Mouse (Mus musculus) intestine, embryonic 15.5 days (tissue): ENCODE measurements around the gene Ptpn7. TPM values are rescaled to one million over a fixed set of nuclear protein-coding genes. Genes with fewer than 3 reads are reported as not detected.
"Not testable (repeated sequence)": the region's sequence is repeated elsewhere in the genome, so short reads cannot be mapped to it uniquely, and the experiment has no call there.

Experiments
- ATAC-seq: fragments of 200-750 bp; cut with Nextera tagmentation; 2 replicates; pipeline ENCODE4 v1.8.0; 2017; ENCODE audit warnings: moderate TSS enrichment, moderate library complexity
- H3K27ac ChIP-seq: fragments of 300-500 bp; sonication (generic); 2 replicates; pipeline ENCODE4 v1.5.1; 2015; ENCODE audit warnings: mild to moderate bottlenecking, inconsistent platforms
- H3K27me3 ChIP-seq: fragments of 300-500 bp; sonication (generic); replicated peaks from 2 replicates; pipeline ENCODE4 v1.6.1; 2015; ENCODE audit warnings: inconsistent platforms
- H3K36me3 ChIP-seq: fragments of 300-500 bp; sonication (generic); 2 replicates; pipeline ENCODE4 v1.6.1; 2015; ENCODE audit warnings: inconsistent platforms
- H3K4me1 ChIP-seq: fragments of 300-500 bp; sonication (generic); replicated peaks from 2 replicates; pipeline ENCODE4 v1.6.1; 2015; ENCODE audit warnings: inconsistent platforms
- H3K4me2 ChIP-seq: fragments of 300-500 bp; sonication (generic); replicated peaks from 2 replicates; pipeline ENCODE4 v1.6.1; 2015; ENCODE audit warnings: mild to moderate bottlenecking, inconsistent platforms
- H3K4me3 ChIP-seq: fragments of 300-500 bp; sonication (generic); replicated peaks from 2 replicates; pipeline ENCODE4 v1.5.1; 2015; ENCODE audit warnings: inconsistent platforms
- H3K9ac ChIP-seq: fragments of 300-500 bp; sonication (generic); 2 replicates; pipeline ENCODE4 v1.6.1; 2015; ENCODE audit warnings: inconsistent platforms
- H3K9me3 ChIP-seq: fragments of 300-500 bp; sonication (generic); 2 replicates; pipeline ENCODE4 v1.6.1; 2016; ENCODE audit warnings: inconsistent platforms
- WGBS: fragments of 180-500 bp; shearing (Covaris S2); methylation state at CpG from one replicate; pipeline ENCODE4 v1.1.7; 2015; 5-methylcytosine and 5-hydroxymethylcytosine counted together
- polyA plus RNA-seq: library from polyadenylated mRNA; unstranded; fragments of >200 nt; fragmentation: Nextera tagmentation; extraction: Ambion mirVana; gene quantifications from 2 replicates; pipeline ENCODE4 v1.2.1, GENCODE M21; 2015

Gene Ptpn7
- polyA plus RNA-seq, 1 experiment from 2014 or later: 2.0 TPM

DNA sequence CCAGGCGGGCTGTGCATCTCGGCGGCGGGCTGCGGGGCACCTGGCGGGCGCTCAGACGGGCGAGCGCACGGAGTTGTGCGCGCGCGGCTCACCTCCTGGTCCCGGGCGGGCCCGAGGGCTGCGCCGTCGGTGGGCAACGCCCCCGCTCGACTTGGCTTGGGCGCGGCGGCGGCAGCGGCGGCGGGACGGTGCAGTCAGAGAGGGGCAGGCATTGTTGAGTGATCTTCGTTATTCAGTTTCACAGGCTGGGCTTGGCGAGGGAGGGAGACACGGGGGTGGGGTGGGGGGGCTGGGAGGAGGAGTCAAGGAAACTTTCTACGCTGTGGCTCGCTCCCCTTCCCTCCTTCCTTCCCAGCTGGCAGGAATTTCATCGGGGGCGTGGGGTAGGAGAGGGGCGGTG, 27.4 kb upstream of the Ptpn7 start, which contains the start of gene Lgr6:
Gene Lgr6 (minus strand): TSS at position 153 of the 400 bp plus-strand sequence.
- Histone ChIP-seq H3K27me3 (peaks cover 29% of the 10 kb centered on the region), H3K4me2 (peak within 1 kb of the TSS; percentile 90), H3K4me1 (peaks cover 7% of the 10 kb centered on the region), H3K9ac (peak within 1 kb of the TSS; percentile 28; the same call in 1 of the 2 replicates), H3K27ac (no peak within 1 kb of the TSS), H3K36me3 (no peaks in the 10 kb centered on the region), H3K4me3 (peak within 1 kb of the TSS; percentile 41), H3K9me3 (no peaks in the 10 kb centered on the region)
- ATAC-seq: peak; percentile 40
- WGBS: 2% methylated on average over 32 of the region's 40 CpGs

DNA sequence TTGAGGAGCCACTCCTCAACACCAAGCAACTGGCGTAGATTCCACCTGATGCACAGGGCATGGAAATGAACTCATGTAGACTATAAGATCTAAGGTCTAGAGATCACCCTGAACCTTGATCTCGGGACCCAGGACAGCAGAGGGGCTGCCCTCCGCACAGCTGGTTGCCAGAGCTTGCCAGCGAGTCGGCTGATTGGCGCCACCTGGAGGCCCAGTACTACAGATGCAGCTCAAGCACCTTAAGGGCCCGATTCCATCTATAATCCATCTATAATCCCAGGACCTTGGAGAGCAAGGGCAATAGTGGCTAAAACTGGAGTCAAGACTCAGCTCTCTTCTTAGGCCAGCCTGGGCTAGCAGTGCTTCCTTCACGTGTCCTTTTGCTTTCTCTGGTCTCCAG, 26.5 kb upstream of the Ptpn7 start:
- H3K4me1 ChIP-seq: peaks cover 7% of the 10 kb centered on the region
- no peak overlapping the region for H3K9ac ChIP-seq
- 4% methylated on average over 8 of the region's 8 CpGs for WGBS
- peak; percentile 38; the same call in 1 of the 2 replicates for ATAC-seq
- H3K4me2 ChIP-seq: peak overlapping the region; percentile 90; the same call in 1 of the 2 replicates
- no peak overlapping the region for H3K27ac ChIP-seq
- no peaks in the 10 kb centered on the region for H3K9me3 ChIP-seq
- no peaks in the 10 kb centered on the region for H3K36me3 ChIP-seq
- H3K27me3 ChIP-seq: peaks cover 29% of the 10 kb centered on the region
- no peak overlapping the region for H3K4me3 ChIP-seq

DNA sequence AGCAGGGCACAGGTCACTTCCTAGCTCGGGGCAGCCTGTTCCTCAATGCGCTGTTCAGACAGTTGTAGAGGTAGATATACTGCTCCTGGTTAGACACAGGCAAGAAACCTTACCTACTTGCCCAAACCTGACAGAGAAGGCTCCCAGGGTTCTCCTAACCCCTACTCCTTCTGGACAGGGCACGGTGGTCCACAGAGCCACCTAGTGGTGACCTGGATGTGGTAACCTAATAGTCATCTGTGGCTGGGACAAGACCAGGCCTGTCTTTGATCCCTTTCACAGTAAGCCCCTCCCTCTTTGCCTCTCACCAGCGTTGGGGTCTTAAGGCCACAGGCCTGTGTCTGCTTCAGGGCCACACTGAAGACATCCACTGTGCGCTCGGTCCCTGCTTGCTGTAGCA, 23.9 kb upstream of the Ptpn7 start:
- no peaks in the 10 kb centered on the region for H3K9me3 ChIP-seq
- ATAC-seq: no peak
- peaks cover 10% of the 10 kb centered on the region for H3K4me1 ChIP-seq

DNA sequence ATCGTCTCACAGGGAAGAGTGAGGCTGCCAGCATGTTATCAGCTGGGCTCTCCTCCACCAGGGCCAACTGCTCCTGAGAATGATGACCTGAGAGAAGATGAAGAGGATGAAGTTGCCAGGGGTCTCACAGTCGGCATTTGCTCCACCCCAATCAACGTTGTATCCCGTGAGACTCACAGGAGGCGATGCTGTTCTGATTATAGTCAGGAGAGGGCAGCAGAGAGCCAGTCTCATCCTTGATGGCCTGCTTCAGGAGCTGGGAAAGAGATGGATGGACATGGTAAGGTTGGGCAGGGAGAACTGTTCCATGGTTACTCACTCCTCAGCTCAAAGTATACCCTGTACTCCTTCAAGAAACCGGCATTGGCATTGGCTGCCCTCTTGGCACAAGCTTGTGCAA, 22.4 kb upstream of the Ptpn7 start:
- ATAC-seq: no peak
- Histone ChIP-seq H3K4me1 (peaks cover 4% of the 10 kb centered on the region), H3K27ac (no peak overlapping the region), H3K36me3 (no peaks in the 10 kb centered on the region), H3K27me3 (peaks cover 6% of the 10 kb centered on the region), H3K9ac (no peak overlapping the region), H3K9me3 (no peaks in the 10 kb centered on the region), H3K4me2 (no peak overlapping the region), H3K4me3 (no peak overlapping the region)
- WGBS: 15% methylated on average over 6 of the region's 6 CpGs

More for the DNA sequence above, 23.9 kb upstream of the Ptpn7 start:
- Histone ChIP-seq H3K4me2 (no peak overlapping the region), H3K27ac (no peak overlapping the region), H3K9ac (no peak overlapping the region), H3K4me3 (no peak overlapping the region), H3K36me3 (no peaks in the 10 kb centered on the region), H3K27me3 (peaks cover 21% of the 10 kb centered on the region)
- WGBS: 46% methylated on average over 6 of the region's 6 CpGs

DNA sequence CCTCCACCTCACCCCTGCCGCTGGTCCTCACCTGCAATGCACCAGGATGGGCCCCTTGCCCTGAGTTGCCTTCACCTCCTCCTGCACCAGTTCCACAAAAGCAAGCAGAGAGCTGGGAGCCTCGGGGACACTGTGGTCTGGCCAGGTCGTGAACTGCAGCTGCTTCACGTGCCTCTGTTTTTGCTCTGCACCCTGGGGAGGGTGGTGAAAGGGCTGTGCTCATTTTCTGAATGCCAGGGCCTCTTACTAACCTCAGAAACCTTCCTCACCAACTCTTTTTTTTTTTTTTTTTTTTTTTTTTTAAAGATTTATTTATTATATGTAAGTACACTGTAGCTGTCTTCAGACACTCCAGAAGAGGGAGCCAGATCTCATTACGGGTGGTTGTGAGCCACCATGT, 21.2 kb upstream of the Ptpn7 start:
- 55% methylated on average over 4 of the region's 5 CpGs for WGBS
- not testable (repeated sequence) for H3K27me3 ChIP-seq, H3K4me2 ChIP-seq, H3K27ac ChIP-seq, H3K9ac ChIP-seq, H3K4me1 ChIP-seq, H3K36me3 ChIP-seq, ATAC-seq, H3K9me3 ChIP-seq, H3K4me3 ChIP-seq

DNA sequence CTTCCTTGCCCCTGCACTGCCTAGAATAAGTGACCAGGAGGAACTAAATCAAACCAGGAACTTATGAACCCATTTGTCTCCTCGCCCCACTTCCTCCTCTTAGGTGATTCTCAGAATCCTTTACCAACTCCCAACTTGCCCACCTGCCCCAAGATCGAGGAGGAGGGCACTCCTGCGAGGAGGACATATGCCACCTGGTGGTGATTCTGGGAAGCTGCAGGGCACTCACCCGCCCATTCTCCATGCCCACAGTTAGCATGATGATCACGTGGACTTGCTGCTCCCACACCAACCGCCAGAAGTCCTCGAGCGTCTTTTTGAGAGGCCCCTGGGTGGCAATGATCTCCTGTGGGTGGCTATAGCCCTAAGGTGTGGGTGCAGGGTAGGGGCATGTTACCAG, 19.8 kb upstream of the Ptpn7 start:
- Histone ChIP-seq H3K27me3 (0 out of 2 replicates have a peak, but pooled peaks cover 3% of the 10 kb centered on the region), H3K4me2 (peak overlapping the region; percentile 20; the same call in 1 of the 2 replicates), H3K4me3 (no peak overlapping the region), H3K9me3 (no peaks in the 10 kb centered on the region), H3K27ac (no peak overlapping the region), H3K4me1 (peaks cover 3% of the 10 kb centered on the region; the same call in 1 of the 2 replicates), H3K9ac (no peak overlapping the region), H3K36me3 (no peaks in the 10 kb centered on the region)
- ATAC-seq: no peak
- WGBS: 9% methylated on average over 8 of the region's 8 CpGs

DNA sequence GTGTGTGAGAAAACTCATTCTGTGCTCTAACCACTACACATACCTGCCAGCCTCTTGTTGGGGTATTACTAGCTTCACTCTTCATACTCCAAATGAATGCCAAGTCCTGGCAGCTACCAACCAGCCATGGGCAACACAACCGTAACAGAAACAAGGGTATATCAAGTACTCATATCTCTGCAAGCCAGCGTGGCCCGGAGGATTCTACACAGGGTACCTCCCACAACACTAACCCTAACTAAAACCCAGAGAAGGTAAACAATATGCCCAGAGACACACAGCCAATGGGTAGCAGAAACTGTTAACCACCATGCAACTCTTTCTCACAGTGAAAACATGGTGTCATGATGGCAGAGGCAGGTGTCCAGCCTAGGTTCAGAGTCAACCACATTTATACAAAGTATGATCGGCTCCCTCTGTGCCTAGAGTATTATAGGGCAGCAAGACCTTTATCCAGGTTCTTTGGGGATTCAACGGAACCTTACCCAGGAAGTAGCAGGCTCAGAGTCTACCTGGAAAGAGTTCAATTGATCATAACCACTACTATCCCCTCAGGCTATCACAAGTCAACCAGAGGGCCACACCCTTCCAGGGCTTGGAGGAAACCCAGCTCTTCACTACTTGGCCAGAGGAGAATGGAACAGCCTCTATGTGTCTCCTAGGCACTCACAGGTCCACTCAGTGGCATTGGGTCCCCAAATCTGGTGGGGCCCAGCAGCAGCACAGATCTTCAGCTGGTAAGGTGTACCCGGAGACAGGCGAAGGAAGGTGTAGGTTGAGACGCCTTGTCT, 7.7 kb upstream of the Ptpn7 start:
- H3K27ac ChIP-seq: no peak overlapping the region
- H3K27me3 ChIP-seq: peaks cover 9% of the 10 kb centered on the region
- H3K4me3 ChIP-seq: no peak overlapping the region
- 93% methylated on average over 8 of the region's 8 CpGs for WGBS
- no peaks in the 10 kb centered on the region for H3K9me3 ChIP-seq
- H3K36me3 ChIP-seq: no peaks in the 10 kb centered on the region
- ATAC-seq: no peak
- 0 out of 2 replicates have a peak, but pooled peaks cover 17% of the 10 kb centered on the region for H3K4me1 ChIP-seq
- no peak overlapping the region for H3K9ac ChIP-seq
- H3K4me2 ChIP-seq: no peak overlapping the region

DNA sequence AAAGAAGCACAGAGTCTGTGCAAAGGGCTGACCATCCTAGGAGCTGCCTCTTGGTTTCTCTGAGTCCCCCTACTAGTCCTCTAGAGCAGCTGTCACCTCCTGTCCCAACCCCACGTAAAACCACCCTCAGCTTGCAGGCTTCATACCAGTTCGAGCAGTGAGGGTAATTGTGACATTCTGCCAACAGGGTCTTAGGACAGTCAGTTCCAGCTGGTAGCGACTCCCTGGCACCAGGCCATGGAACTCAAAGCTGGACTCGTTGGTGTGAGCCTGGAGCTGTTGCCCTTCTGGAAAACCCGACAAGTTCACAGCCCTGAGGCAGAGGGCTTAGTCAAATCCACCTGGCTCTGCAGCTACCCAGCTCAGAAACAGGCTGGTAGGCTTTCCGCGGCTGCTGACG, 6.5 kb upstream of the Ptpn7 start:
- Histone ChIP-seq H3K9me3 (no peaks in the 10 kb centered on the region), H3K4me1 (0 out of 2 replicates have a peak, but pooled peaks cover 20% of the 10 kb centered on the region), H3K27ac (no peak overlapping the region), H3K36me3 (no peaks in the 10 kb centered on the region), H3K4me2 (no peak overlapping the region), H3K4me3 (no peak overlapping the region), H3K9ac (no peak overlapping the region), H3K27me3 (peaks cover 9% of the 10 kb centered on the region)
- WGBS: 60% methylated on average over 8 of the region's 8 CpGs
- no peak for ATAC-seq

DNA sequence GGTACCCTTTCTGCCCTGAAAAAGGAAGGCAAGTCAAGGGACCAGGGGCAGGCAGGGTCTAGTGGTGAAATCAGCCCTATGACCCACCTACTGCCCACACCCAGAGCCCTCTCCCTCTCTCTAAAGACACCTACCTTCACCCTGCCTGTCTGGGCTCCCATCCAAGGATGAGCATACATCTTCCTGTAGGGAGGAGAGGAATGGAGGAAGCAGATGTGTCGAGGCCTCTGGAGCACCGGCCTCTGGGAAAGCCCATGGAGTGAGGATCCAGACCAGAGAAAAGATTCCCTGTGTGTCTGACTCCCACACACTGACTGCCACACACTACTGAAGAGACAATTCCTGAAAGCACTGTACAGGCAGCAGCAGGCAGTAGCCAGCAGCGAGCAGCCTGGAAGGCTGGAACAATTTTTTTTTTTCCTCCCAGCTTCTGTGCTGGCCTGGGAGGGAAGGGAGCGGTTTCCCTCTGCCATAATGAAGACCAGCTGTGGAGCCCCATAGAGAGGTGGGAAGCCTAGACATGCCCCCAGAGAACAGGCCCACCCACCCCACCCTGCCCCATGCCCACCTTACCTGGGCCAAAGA, 6.0 kb upstream of the Ptpn7 start:
- no peak for ATAC-seq
- H3K9ac ChIP-seq: no peak overlapping the region
- H3K4me2 ChIP-seq: no peak overlapping the region
- H3K4me1 ChIP-seq: 0 out of 2 replicates have a peak, but pooled peaks cover 25% of the 10 kb centered on the region
- H3K9me3 ChIP-seq: no peaks in the 10 kb centered on the region
- peaks cover 9% of the 10 kb centered on the region for H3K27me3 ChIP-seq
- WGBS: 41% methylated on average over 4 of the region's 4 CpGs
- no peak overlapping the region for H3K27ac ChIP-seq
- H3K36me3 ChIP-seq: no peaks in the 10 kb centered on the region
- no peak overlapping the region for H3K4me3 ChIP-seq

DNA sequence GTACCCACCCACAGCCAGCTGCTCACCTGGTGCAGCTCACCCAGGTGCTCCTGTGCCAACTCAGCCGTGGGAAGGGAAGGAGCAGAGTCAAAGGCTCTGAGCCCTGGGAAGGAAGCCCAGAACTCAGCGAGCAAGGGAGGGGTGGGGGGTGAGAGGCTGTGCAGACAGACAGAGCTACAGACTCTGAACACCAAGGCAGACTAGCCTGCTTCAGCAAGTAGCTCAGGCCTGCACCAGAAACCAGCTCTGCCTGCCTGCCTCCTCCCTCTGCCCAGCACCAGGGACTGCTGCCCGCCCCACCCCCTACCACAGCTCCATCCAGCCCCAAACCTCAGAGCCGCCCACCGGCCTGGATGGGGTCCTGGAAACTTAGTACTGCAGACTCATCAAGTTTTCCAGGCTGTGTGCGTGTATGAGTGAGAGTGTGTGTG, 4.5 kb upstream of the Ptpn7 start:
- 0 out of 2 replicates have a peak, but pooled peaks cover 27% of the 10 kb centered on the region for H3K4me1 ChIP-seq
- no peak overlapping the region for H3K4me3 ChIP-seq
- H3K9me3 ChIP-seq: no peaks in the 10 kb centered on the region
- H3K9ac ChIP-seq: no peak overlapping the region
- H3K27me3 ChIP-seq: peaks cover 9% of the 10 kb centered on the region
- no peaks in the 10 kb centered on the region for H3K36me3 ChIP-seq
- ATAC-seq: peak; percentile 22; the same call in 1 of the 2 replicates
- H3K4me2 ChIP-seq: no peak overlapping the region
- whole genome bisulfite sequencing: 48% methylated on average over 6 of the region's 6 CpGs
- no peak overlapping the region for H3K27ac ChIP-seq

DNA sequence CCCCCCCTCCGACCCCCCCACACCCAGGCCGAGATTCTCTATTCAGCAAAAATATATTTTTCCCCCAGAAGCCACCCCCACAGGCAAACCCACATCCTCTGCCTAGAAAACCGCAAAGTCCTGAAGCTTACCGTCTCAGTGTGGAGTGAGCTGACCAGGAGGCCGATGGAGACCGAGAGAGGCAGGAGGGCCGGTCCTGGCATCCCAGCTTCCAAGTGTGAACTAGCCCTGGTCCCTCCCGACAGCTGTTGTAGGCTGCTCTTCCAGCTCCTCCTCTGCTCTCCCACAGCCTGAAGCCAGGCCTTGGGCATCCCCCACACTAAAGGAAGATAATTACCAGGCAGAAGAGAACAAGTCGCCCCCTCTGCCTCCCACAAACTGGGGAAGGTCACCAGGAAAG, 3.5 kb upstream of the Ptpn7 start:
- peaks cover 9% of the 10 kb centered on the region for H3K27me3 ChIP-seq
- no peaks in the 10 kb centered on the region for H3K9me3 ChIP-seq
- no peaks in the 10 kb centered on the region for H3K36me3 ChIP-seq
- H3K4me1 ChIP-seq: 0 out of 2 replicates have a peak, but pooled peaks cover 27% of the 10 kb centered on the region
- H3K9ac ChIP-seq: no peak overlapping the region
- H3K27ac ChIP-seq: no peak overlapping the region
- no peak for ATAC-seq
- WGBS: 36% methylated on average over 9 of the region's 9 CpGs
- H3K4me2 ChIP-seq: no peak overlapping the region
- H3K4me3 ChIP-seq: no peak overlapping the region

DNA sequence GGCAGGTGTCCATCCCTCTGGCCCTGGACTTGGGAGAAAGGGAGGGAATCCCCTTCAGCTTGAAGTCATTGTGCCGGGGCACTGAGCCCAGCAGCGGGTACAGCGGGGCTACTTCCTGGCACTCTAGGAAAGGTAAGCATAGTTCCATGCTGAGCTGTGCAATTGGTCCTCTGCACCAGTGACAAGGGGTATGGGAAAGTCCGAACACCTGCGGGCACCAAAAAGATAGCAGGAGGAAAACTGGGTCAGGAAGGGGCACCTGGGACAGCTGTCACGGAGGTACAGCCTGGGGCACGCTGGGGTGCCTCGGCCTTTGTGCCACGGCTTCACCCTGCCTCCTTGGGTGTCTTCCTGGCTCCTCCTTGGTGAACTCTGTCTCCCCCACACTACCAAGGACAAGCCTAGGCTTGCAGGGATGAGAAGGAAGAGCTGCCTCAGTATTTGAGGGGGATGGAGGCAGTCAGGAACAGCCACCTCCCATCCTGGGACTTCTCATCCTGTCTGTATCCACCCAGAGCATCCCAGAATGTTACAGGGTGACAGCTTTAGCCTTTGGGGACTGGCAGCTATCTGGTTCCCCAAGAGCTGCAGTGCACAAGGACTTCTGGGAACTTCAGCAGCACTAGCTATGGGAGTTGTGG, 2.8 kb upstream of the Ptpn7 start:
- Histone ChIP-seq H3K27me3 (peaks cover 9% of the 10 kb centered on the region; the same call in 1 of the 2 replicates), H3K4me1 (0 out of 2 replicates have a peak, but pooled peaks cover 27% of the 10 kb centered on the region), H3K36me3 (no peaks in the 10 kb centered on the region), H3K9ac (no peak overlapping the region), H3K4me3 (no peak overlapping the region), H3K27ac (no peak overlapping the region), H3K9me3 (no peaks in the 10 kb centered on the region), H3K4me2 (no peak overlapping the region)
- 81% methylated on average over 9 of the region's 9 CpGs for WGBS
- no peak for ATAC-seq
